Mouse (Mus musculus): ENCODE measurements around the gene Mdga1. TPM values are rescaled to one million over a fixed set of nuclear protein-coding genes. Genes with fewer than 3 reads are reported as not detected.

Gene Mdga1
- polyA plus RNA-seq, 1 experiment from 2014 or later = 2.1 TPM

DNA sequence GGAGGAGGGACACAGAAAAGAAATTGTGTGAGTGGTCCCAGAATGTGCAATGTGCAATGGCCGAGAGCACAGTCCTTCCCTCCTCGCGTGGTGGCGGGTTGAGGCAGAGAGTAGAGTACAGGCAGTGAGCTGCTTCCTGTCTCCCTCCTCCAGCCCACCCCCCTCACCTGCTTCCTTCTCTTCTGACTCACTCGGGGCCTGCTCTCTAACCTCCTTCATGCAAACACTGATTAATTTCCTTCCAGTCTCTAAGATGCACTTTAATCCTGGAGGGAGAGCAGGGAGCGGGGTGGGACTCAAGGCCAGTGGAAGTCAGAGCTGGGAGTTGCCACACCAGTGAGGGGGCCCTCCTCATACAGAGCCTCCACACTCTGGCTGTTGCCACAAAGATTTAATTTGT, 18.8 kb downstream of the Mdga1 start:
- Histone ChIP-seq H3K4me2 (ENCODE audit: low read depth, low read length) (no peak overlapping the region), H3K27ac (replicated peaks; ENCODE audit: low read depth, low read length) (no peak overlapping the region), H3K9me3 (replicated peaks; ENCODE audit: control insufficient read depth, low read length) (no peaks in the 10 kb centered on the region), H3K4me3 (ENCODE audit: low read depth, low read length) (no peak overlapping the region), H3K36me3 (replicated peaks; ENCODE audit: control insufficient read depth, insufficient read depth, low read depth, low read length) (no peaks in the 10 kb centered on the region), H3K27me3 (ENCODE audit: control insufficient read depth, insufficient read depth, low read length) (no peaks in the 10 kb centered on the region), H3K9ac (replicated peaks; ENCODE audit: low read length) (no peak overlapping the region), H3K4me1 (ENCODE audit: control insufficient read depth, insufficient read depth, low read length) (peaks cover 6% of the 10 kb centered on the region; the same call in 1 of the 2 replicates)
- ATAC-seq (replicated peaks; ENCODE audit: insufficient number of reproducible peaks, low FRiP score, low TSS enrichment, low read depth) (peak; percentile 56; the same call in 1 of the 2 replicates), DNase-seq (ENCODE audit: low spot score) (peak; percentile 35)
- 44% methylated on average over 6 of the region's 6 CpGs for WGBS

GRCm38 (mm10) chr17:29950574-29950973, 19.3 kb downstream of the Mdga1 start:
- Histone ChIP-seq H3K4me1 (ENCODE audit: control insufficient read depth, insufficient read depth, low read length) (peaks cover 6% of the 10 kb centered on the region; the same call in 1 of the 2 replicates), H3K4me3 (ENCODE audit: low read depth, low read length) (no peak overlapping the region), H3K9ac (replicated peaks; ENCODE audit: low read length) (no peak overlapping the region), H3K27ac (replicated peaks; ENCODE audit: low read depth, low read length) (no peak overlapping the region), H3K9me3 (replicated peaks; ENCODE audit: control insufficient read depth, low read length) (no peaks in the 10 kb centered on the region), H3K27me3 (ENCODE audit: control insufficient read depth, insufficient read depth, low read length) (no peaks in the 10 kb centered on the region), H3K36me3 (replicated peaks; ENCODE audit: control insufficient read depth, insufficient read depth, low read depth, low read length) (no peaks in the 10 kb centered on the region), H3K4me2 (ENCODE audit: low read depth, low read length) (no peak overlapping the region)
- ATAC-seq (replicated peaks; ENCODE audit: insufficient number of reproducible peaks, low FRiP score, low TSS enrichment, low read depth) (peak; percentile 34; the same call in 1 of the 2 replicates), DNase-seq (ENCODE audit: low spot score) (no peak)
- 77% methylated on average over 8 of the region's 8 CpGs for WGBS

- Histone ChIP-seq H3K4me2 (ENCODE audit: low read depth, low read length) (no peak overlapping the region), H3K4me1 (ENCODE audit: control insufficient read depth, insufficient read depth, low read length) (peaks cover 6% of the 10 kb centered on the region; the same call in 1 of the 2 replicates), H3K9me3 (replicated peaks; ENCODE audit: control insufficient read depth, low read length) (no peaks in the 10 kb centered on the region), H3K27me3 (ENCODE audit: control insufficient read depth, insufficient read depth, low read length) (no peaks in the 10 kb centered on the region), H3K4me3 (ENCODE audit: low read depth, low read length) (no peak overlapping the region), H3K9ac (replicated peaks; ENCODE audit: low read length) (no peak overlapping the region), H3K36me3 (replicated peaks; ENCODE audit: control insufficient read depth, insufficient read depth, low read depth, low read length) (no peaks in the 10 kb centered on the region), H3K27ac (replicated peaks; ENCODE audit: low read depth, low read length) (no peak overlapping the region)
- WGBS = 46% methylated on average over 5 of the region's 5 CpGs
- no peak for DNase-seq (ENCODE audit: low spot score)
- ATAC-seq (replicated peaks; ENCODE audit: insufficient number of reproducible peaks, low FRiP score, low TSS enrichment, low read depth) = no peak
Observed at GRCm38 (mm10) chr17:29947271-29947714, 22.6 kb downstream of the Mdga1 start.

GRCm38 (mm10) chr17:29944376-29944775, 25.5 kb downstream of the Mdga1 start:
- no peak for DNase-seq (ENCODE audit: low spot score)
- Histone ChIP-seq H3K36me3 (replicated peaks; ENCODE audit: control insufficient read depth, insufficient read depth, low read depth, low read length) (no peaks in the 10 kb centered on the region), H3K27ac (replicated peaks; ENCODE audit: low read depth, low read length) (no peak overlapping the region), H3K9me3 (replicated peaks; ENCODE audit: control insufficient read depth, low read length) (no peaks in the 10 kb centered on the region), H3K4me3 (ENCODE audit: low read depth, low read length) (no peak overlapping the region), H3K4me1 (ENCODE audit: control insufficient read depth, insufficient read depth, low read length) (no peaks in the 10 kb centered on the region), H3K9ac (replicated peaks; ENCODE audit: low read length) (no peak overlapping the region), H3K4me2 (ENCODE audit: low read depth, low read length) (no peak overlapping the region), H3K27me3 (ENCODE audit: control insufficient read depth, insufficient read depth, low read length) (no peaks in the 10 kb centered on the region)
- no peak for ATAC-seq (replicated peaks; ENCODE audit: insufficient number of reproducible peaks, low FRiP score, low TSS enrichment, low read depth)
- 83% methylated on average over 11 of the region's 11 CpGs for WGBS

GRCm38 (mm10) chr17:29939011-29939410, 30.9 kb downstream of the Mdga1 start:
- DNase-seq (ENCODE audit: low spot score) (no peak), ATAC-seq (replicated peaks; ENCODE audit: insufficient number of reproducible peaks, low FRiP score, low TSS enrichment, low read depth) (no peak)
- Histone ChIP-seq H3K9me3 (replicated peaks; ENCODE audit: control insufficient read depth, low read length) (no peaks in the 10 kb centered on the region), H3K27ac (replicated peaks; ENCODE audit: low read depth, low read length) (no peak overlapping the region), H3K4me1 (ENCODE audit: control insufficient read depth, insufficient read depth, low read length) (no peaks in the 10 kb centered on the region), H3K4me3 (ENCODE audit: low read depth, low read length) (no peak overlapping the region), H3K4me2 (ENCODE audit: low read depth, low read length) (no peak overlapping the region), H3K36me3 (replicated peaks; ENCODE audit: control insufficient read depth, insufficient read depth, low read depth, low read length) (no peaks in the 10 kb centered on the region), H3K27me3 (ENCODE audit: control insufficient read depth, insufficient read depth, low read length) (no peaks in the 10 kb centered on the region), H3K9ac (replicated peaks; ENCODE audit: low read length) (no peak overlapping the region)
- WGBS = 92% methylated on average over 5 of the region's 5 CpGs

DNA sequence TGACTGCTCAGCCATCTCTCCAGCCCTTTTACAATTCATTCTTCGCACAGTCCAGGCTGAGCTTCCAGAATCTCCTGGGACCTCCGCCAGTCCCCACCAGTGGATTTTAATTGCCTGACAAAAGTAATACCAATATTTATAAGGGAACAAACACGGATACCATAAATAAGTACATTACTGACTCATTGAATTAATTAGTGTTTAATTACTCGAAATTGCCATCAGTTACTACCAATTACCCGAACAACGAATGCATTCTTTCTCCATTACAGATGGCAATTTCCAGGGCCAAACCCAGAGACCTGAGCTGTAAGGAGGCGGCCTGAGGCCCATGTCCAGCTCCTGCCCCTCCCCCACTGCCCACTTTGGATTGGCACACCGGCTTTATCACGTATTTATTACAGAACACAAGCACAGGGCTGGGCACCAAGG, 32.5 kb downstream of the Mdga1 start:
- no peak overlapping the region for H3K27ac ChIP-seq (replicated peaks; ENCODE audit: low read depth, low read length)
- no peak overlapping the region for H3K4me3 ChIP-seq (ENCODE audit: low read depth, low read length)
- no peaks in the 10 kb centered on the region for H3K9me3 ChIP-seq (replicated peaks; ENCODE audit: control insufficient read depth, low read length)
- no peaks in the 10 kb centered on the region for H3K27me3 ChIP-seq (ENCODE audit: control insufficient read depth, insufficient read depth, low read length)
- no peaks in the 10 kb centered on the region for H3K36me3 ChIP-seq (replicated peaks; ENCODE audit: control insufficient read depth, insufficient read depth, low read depth, low read length)
- 75% methylated on average over 9 of the region's 9 CpGs for WGBS
- no peak overlapping the region for H3K9ac ChIP-seq (replicated peaks; ENCODE audit: low read length)
- no peak for ATAC-seq (replicated peaks; ENCODE audit: insufficient number of reproducible peaks, low FRiP score, low TSS enrichment, low read depth)
- H3K4me1 ChIP-seq (ENCODE audit: control insufficient read depth, insufficient read depth, low read length) = no peaks in the 10 kb centered on the region
- H3K4me2 ChIP-seq (ENCODE audit: low read depth, low read length) = no peak overlapping the region
- no peak for DNase-seq (ENCODE audit: low spot score)

DNA sequence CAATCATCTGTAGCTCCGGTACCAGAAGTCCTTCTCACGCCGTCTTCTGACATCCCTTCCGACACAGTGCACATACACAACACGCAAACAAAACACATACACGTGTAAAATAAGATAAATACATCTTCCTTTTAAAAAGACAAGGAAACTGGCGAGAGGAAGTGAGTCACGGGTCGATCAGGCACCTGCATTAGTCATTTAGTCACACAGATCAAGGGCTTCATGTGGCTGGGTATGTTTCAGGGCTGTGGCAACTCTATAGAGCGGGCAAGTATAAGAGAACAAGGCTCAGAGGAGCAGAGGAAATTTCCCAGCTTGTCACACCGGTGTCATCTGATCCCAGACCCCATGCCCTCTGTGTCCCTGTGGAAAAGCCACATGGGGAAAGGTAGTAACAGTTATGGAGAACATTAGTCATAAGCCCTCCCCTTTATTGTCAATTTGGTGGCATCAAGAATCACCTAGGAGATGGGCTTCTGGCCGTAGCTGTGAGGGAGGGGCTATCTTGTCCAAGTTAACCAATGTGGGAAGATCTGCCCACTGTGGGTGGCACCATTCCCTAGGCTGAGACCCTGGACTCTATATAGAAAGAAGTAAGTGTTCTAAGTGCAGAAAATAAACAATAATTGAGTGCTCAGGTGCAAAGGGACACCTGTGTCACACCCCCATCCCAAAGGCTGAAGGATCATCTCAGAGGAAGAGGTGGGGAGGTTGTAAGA, 35.6 kb downstream of the Mdga1 start:
- Histone ChIP-seq H3K27ac (replicated peaks; ENCODE audit: low read depth, low read length) (no peak overlapping the region), H3K27me3 (ENCODE audit: control insufficient read depth, insufficient read depth, low read length) (no peaks in the 10 kb centered on the region), H3K9ac (replicated peaks; ENCODE audit: low read length) (no peak overlapping the region), H3K4me1 (ENCODE audit: control insufficient read depth, insufficient read depth, low read length) (no peaks in the 10 kb centered on the region), H3K9me3 (replicated peaks; ENCODE audit: control insufficient read depth, low read length) (no peaks in the 10 kb centered on the region), H3K4me2 (ENCODE audit: low read depth, low read length) (no peak overlapping the region), H3K4me3 (ENCODE audit: low read depth, low read length) (no peak overlapping the region), H3K36me3 (replicated peaks; ENCODE audit: control insufficient read depth, insufficient read depth, low read depth, low read length) (no peaks in the 10 kb centered on the region)
- ATAC-seq (replicated peaks; ENCODE audit: insufficient number of reproducible peaks, low FRiP score, low TSS enrichment, low read depth) (no peak), DNase-seq (ENCODE audit: low spot score) (no peak)
- WGBS = 88% methylated on average over 12 of the region's 12 CpGs

GRCm38 (mm10) chr17:29932753-29933152, 37.1 kb downstream of the Mdga1 start:
- Histone ChIP-seq H3K4me2 (ENCODE audit: low read depth, low read length) (no peak overlapping the region), H3K36me3 (replicated peaks; ENCODE audit: control insufficient read depth, insufficient read depth, low read depth, low read length) (no peaks in the 10 kb centered on the region), H3K4me3 (ENCODE audit: low read depth, low read length) (no peak overlapping the region), H3K9ac (replicated peaks; ENCODE audit: low read length) (no peak overlapping the region), H3K27me3 (ENCODE audit: control insufficient read depth, insufficient read depth, low read length) (no peaks in the 10 kb centered on the region), H3K4me1 (ENCODE audit: control insufficient read depth, insufficient read depth, low read length) (no peaks in the 10 kb centered on the region), H3K9me3 (replicated peaks; ENCODE audit: control insufficient read depth, low read length) (no peaks in the 10 kb centered on the region), H3K27ac (replicated peaks; ENCODE audit: low read depth, low read length) (no peak overlapping the region)
- no peak for DNase-seq (ENCODE audit: low spot score)
- ATAC-seq (replicated peaks; ENCODE audit: insufficient number of reproducible peaks, low FRiP score, low TSS enrichment, low read depth) = no peak
- WGBS = 85% methylated on average over 6 of the region's 6 CpGs
